Mouse (Mus musculus) adipose tissue, adult 10 weeks (tissue): ENCODE measurements around the gene Gnaq. TPM values are rescaled to one million over a fixed set of nuclear protein-coding genes. Genes with fewer than 3 reads are reported as not detected.

Experiments
- polyA plus RNA-seq: library from polyadenylated mRNA; stranded (reverse); fragments of 350-450 nt; fragmentation: Illumina TruSeq; extraction: RNeasy Lipid Tissue Mini Kit (QIAGEN cat#74804); gene quantifications from one replicate; pipeline ENCODE4 v1.2.3, GENCODE M21; 2014; ENCODE audit warnings: low read depth, low replicate concordance

The Gnaq gene
- 35.9 TPM for polyA plus RNA-seq

DNA sequence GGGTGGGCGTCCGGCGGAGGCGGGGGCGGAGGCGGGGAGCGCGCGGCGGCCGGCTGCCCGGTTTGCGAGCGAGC, at the start of gene Gnaq:
Gene Gnaq (plus strand): TSS at position 41 of the 74 bp plus-strand sequence.

DNA sequence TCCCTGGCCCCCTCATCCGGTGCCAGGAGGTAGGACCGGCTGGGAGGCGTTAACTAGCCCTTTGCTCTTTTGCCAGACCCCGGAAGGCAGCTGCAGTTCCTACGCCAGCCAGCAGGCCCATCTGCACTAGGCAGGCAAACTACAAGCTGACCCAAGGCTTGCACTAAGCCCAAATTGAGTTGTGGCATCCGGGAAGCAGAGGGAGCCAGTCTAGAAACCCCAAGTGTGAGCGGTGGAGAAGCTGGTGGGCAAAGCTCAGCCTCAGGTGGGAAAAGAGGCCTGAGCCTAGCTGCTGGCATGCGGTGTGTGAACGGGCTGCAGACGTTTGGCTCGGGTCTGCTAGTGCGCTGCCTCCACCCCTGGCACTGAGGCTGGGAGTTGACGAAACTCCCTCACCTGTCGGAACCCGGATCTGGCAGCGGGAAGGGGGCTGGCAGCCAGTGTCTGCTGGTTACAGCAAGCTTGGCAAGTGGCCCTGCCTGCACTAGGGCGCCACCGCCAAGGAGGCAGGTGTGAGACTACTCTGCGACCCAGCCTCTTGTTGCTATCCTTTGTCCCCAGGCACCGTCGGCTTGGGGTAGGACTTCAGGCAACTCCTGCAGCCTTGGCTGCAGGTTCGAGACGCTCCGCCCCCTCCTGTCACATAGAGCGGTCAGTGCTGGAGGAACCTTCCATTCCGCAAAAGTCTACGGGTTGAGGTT, 303.1 kb downstream of the Gnaq start, which contains the start of gene Gna14:
Gene Gna14 (plus strand): TSS at position 232 of the 701 bp plus-strand sequence.

Other genes starting within 250 kb of the Gnaq start
- 112 TPM for gene Psat1, start 185.5 kb upstream of the Gnaq start, polyA plus RNA-seq
- 6.1 TPM for gene Cep78, start 147.8 kb upstream of the Gnaq start, polyA plus RNA-seq